Mouse (Mus musculus): ENCODE data around the gene Hoxa6. TPM values are rescaled to one million over a fixed set of nuclear protein-coding genes. Genes with fewer than 3 reads are reported as not detected.

Gene Hoxa6
- polyA plus RNA-seq, 1 experiment from 2014 or later = not detected

GRCm38 (mm10) chr6:52216691-52217458, 8.4 kb upstream of the Hoxa6 start:
- Histone ChIP-seq H3K9ac (0 out of 2 replicates have a peak overlapping the region, but pooled peaks have one; percentile 33), H3K4me2 (replicated peaks) (peak overlapping the region; percentile 43), H3K4me3 (peak overlapping the region; percentile 29), H3K9me3 (no peaks in the 10 kb centered on the region), H3K4me1 (peaks cover 5% of the 10 kb centered on the region), H3K27me3 (peaks cover 95% of the 10 kb centered on the region), H3K36me3 (no peaks in the 10 kb centered on the region), H3K27ac (no peak overlapping the region)
- 2% methylated on average over 60 of the region's 60 CpGs for WGBS
- no peak for ATAC-seq (ENCODE audit: insufficient number of reproducible peaks, insufficient read depth, low FRiP score, low TSS enrichment)

- Histone ChIP-seq H3K9ac (no peak overlapping the region), H3K4me2 (replicated peaks) (no peak overlapping the region), H3K27me3 (peaks cover 95% of the 10 kb centered on the region), H3K4me3 (0 out of 2 replicates have a peak overlapping the region, but pooled peaks have one; percentile 4), H3K36me3 (no peaks in the 10 kb centered on the region), H3K9me3 (no peaks in the 10 kb centered on the region), H3K4me1 (peaks cover 5% of the 10 kb centered on the region), H3K27ac (no peak overlapping the region)
- no peak for ATAC-seq (ENCODE audit: insufficient number of reproducible peaks, insufficient read depth, low FRiP score, low TSS enrichment)
- WGBS = 1% methylated on average over 30 of the region's 30 CpGs
These were observed 7.4 kb upstream of the Hoxa6 start for GRCm38 (mm10) chr6:52215771-52216535.

DNA sequence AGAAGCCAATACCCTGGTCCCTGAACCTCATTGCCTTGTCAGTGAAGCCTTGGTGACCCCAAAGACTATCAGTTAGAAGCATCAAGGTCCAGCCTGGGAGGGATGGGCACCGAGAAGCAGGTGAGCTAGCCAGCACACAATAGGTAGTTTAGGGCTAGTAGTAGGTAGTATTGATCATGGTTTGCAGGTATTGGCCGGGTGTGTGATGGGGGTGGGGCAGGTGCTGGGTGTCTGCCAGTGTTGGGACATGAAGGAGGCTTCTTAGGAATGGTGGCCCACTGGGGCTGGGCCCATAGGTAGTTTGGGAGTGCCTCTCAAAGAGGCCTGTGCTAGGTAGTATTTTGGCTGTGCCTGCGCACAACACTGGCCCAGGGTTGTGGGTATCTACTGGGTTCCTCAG, 6.5 kb upstream of the Hoxa6 start:
- 7% methylated on average over 3 of the region's 3 CpGs for WGBS
- no peak overlapping the region for H3K9ac ChIP-seq
- no peak for ATAC-seq (ENCODE audit: insufficient number of reproducible peaks, insufficient read depth, low FRiP score, low TSS enrichment)
- H3K9me3 ChIP-seq = no peaks in the 10 kb centered on the region
- H3K27me3 ChIP-seq = peaks cover 95% of the 10 kb centered on the region
- H3K36me3 ChIP-seq = no peaks in the 10 kb centered on the region
- H3K4me3 ChIP-seq = no peak overlapping the region
- H3K27ac ChIP-seq = no peak overlapping the region
- H3K4me1 ChIP-seq = peaks cover 5% of the 10 kb centered on the region
- no peak overlapping the region for H3K4me2 ChIP-seq (replicated peaks)

DNA sequence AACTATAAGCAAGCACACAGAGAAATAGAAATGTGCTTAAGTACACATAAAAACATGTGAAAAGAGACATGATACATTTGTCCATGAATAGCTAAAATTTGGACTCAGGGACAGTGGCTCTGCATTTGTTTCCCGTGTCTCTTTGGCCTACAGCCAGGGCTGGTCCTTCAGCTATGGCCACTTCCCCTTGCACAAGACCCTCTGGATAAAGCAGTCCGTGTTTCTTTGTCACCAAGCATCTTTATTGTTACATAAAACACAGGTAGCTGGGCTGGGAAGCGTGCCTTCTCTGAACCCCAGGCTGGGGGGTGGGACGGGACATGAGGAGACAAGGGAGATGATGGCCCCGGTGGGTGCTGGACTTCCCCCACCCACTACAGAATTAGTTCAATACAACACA, 5.7 kb upstream of the Hoxa6 start:
- no peaks in the 10 kb centered on the region for H3K36me3 ChIP-seq
- no peak for ATAC-seq (ENCODE audit: insufficient number of reproducible peaks, insufficient read depth, low FRiP score, low TSS enrichment)
- H3K9me3 ChIP-seq = no peaks in the 10 kb centered on the region
- H3K9ac ChIP-seq = no peak overlapping the region
- H3K4me2 ChIP-seq (replicated peaks) = no peak overlapping the region
- no peak overlapping the region for H3K4me3 ChIP-seq
- no peak overlapping the region for H3K27ac ChIP-seq
- 6% methylated on average over 5 of the region's 5 CpGs for WGBS
- H3K4me1 ChIP-seq = peaks cover 5% of the 10 kb centered on the region
- peaks cover 95% of the 10 kb centered on the region for H3K27me3 ChIP-seq

- 3% methylated on average over 38 of the region's 38 CpGs for WGBS
- H3K9ac ChIP-seq = no peak within 1 kb of the TSS
- no peak within 1 kb of the TSS for H3K4me3 ChIP-seq
- no peak within 1 kb of the TSS for H3K4me2 ChIP-seq (replicated peaks)
- peaks cover 5% of the 10 kb centered on the region for H3K4me1 ChIP-seq
- H3K27ac ChIP-seq = no peak within 1 kb of the TSS
- H3K27me3 ChIP-seq = peaks cover 95% of the 10 kb centered on the region
- H3K36me3 ChIP-seq = no peaks in the 10 kb centered on the region
- no peak for ATAC-seq (ENCODE audit: insufficient number of reproducible peaks, insufficient read depth, low FRiP score, low TSS enrichment)
- H3K9me3 ChIP-seq = no peaks in the 10 kb centered on the region
These were observed 4.8 kb upstream of the Hoxa6 start, which contains the start of the genes Hoxa3 and Gm28308 for GRCm38 (mm10) chr6:52213119-52213986. TSS of gene Hoxa3 (minus strand) at chr6:52213336. TSS of gene Gm28308 (minus strand) at chr6:52213339.

DNA sequence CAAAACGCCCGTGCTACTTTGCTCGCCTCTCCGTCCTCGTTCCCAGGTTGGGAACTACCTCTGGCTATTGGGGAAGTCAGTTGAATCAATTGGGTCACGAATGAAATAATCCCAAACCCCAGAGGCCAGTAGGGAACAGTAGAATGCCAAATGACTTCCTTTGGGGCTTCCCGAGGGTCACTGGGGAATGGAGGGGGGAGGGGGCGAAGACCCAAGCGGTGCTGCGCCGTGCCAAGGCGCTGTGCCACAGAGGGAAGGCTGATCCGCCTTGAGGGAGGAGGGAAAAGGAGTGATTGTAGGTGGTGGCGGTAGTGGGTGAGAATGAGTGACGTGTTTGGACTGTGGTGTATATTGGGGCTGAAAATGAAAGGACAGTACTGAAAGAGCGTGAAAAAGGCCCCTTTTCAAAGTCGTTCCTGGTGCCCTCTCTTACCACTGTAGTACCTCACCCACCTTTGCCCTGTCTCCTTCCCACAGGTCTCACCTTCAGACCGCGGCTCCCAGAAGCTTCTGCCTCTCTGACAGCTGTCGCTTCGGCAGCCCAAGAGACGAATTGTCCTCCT, 4.1 kb upstream of the Hoxa6 start:
- Histone ChIP-seq H3K36me3 (no peaks in the 10 kb centered on the region), H3K9ac (no peak overlapping the region), H3K9me3 (no peaks in the 10 kb centered on the region), H3K27ac (no peak overlapping the region), H3K4me1 (peaks cover 5% of the 10 kb centered on the region), H3K4me3 (no peak overlapping the region), H3K4me2 (replicated peaks) (no peak overlapping the region), H3K27me3 (peaks cover 95% of the 10 kb centered on the region)
- WGBS = 1% methylated on average over 22 of the region's 22 CpGs
- ATAC-seq (ENCODE audit: insufficient number of reproducible peaks, insufficient read depth, low FRiP score, low TSS enrichment) = no peak

DNA sequence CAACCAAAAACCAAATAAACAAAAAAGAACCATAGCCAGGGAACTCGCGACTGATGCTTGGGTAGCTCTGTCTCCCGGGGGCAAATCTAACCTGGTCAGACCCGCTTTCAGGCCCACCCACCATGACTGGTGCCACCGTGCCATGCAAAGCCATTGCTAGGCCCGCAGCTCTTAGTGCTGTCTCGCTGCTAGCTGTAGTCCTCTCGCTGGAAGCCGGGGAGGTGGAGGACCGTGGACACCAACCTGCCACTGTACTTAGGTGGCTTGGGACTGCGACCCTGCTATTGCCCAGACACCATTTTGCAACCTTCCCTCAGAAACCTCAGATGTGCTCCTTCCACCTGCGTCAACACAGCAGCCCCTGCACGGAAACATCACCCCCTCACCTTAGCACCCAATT, 3.4 kb upstream of the Hoxa6 start:
- Histone ChIP-seq H3K4me2 (replicated peaks) (no peak overlapping the region), H3K36me3 (no peaks in the 10 kb centered on the region), H3K9me3 (no peaks in the 10 kb centered on the region), H3K9ac (no peak overlapping the region), H3K4me1 (peaks cover 3% of the 10 kb centered on the region), H3K27me3 (peaks cover 95% of the 10 kb centered on the region), H3K27ac (no peak overlapping the region), H3K4me3 (no peak overlapping the region)
- ATAC-seq (ENCODE audit: insufficient number of reproducible peaks, insufficient read depth, low FRiP score, low TSS enrichment) = no peak
- 3% methylated on average over 13 of the region's 13 CpGs for WGBS

DNA sequence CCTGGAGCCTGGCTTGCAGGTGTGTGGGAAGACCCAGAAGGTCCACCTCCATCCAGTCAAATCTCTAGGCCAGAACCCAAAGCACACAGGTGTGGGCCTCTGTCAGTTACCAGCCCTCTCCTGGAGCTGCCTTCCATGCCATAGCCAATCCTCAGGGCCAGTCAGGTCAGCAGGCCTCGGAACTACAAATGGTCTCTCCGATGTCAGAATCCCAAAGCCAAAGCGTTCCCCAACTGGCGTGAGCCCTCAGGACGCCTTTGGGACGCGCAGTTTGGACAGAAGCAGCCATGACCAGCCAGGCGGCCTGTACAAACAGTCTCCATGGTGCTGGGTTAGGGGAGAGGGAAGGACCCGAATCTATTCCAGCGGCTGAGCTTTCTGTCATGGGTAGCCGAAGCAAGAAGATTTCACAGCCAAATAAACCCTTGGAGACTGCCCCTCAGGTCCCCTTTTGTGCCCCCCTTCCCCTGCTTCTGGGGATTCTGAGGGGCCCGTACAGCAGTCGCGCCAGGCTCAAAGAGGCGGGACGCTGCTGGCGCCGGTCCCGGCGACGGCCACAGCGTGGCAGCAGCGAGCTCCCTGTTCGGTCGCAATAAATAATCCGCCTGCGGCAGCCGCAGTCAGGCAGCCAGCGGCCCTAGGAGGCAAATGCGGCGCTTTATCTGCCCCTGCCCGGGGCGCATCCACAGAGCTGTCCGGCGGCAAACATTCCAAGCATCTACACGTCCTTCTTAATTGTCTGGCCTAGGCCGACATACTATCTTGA, 2.8 kb upstream of the Hoxa6 start:
- WGBS = under 1% methylated on average over 37 of the region's 37 CpGs
- Histone ChIP-seq H3K27me3 (peaks cover 95% of the 10 kb centered on the region), H3K9ac (no peak overlapping the region), H3K27ac (no peak overlapping the region), H3K4me2 (replicated peaks) (no peak overlapping the region), H3K9me3 (no peaks in the 10 kb centered on the region), H3K4me3 (no peak overlapping the region), H3K36me3 (no peaks in the 10 kb centered on the region), H3K4me1 (no peaks in the 10 kb centered on the region)
- ATAC-seq (ENCODE audit: insufficient number of reproducible peaks, insufficient read depth, low FRiP score, low TSS enrichment) = no peak

GRCm38 (mm10) chr6:52209685-52210046, 1.1 kb upstream of the Hoxa6 start:
- peaks cover 95% of the 10 kb centered on the region for H3K27me3 ChIP-seq
- no peak overlapping the region for H3K27ac ChIP-seq
- H3K9ac ChIP-seq = no peak overlapping the region
- no peak for ATAC-seq (ENCODE audit: insufficient number of reproducible peaks, insufficient read depth, low FRiP score, low TSS enrichment)
- no peaks in the 10 kb centered on the region for H3K36me3 ChIP-seq
- H3K4me2 ChIP-seq (replicated peaks) = no peak overlapping the region
- WGBS = 5% methylated on average over 12 of the region's 12 CpGs
- no peak overlapping the region for H3K4me3 ChIP-seq
- no peaks in the 10 kb centered on the region for H3K4me1 ChIP-seq
- no peaks in the 10 kb centered on the region for H3K9me3 ChIP-seq

DNA sequence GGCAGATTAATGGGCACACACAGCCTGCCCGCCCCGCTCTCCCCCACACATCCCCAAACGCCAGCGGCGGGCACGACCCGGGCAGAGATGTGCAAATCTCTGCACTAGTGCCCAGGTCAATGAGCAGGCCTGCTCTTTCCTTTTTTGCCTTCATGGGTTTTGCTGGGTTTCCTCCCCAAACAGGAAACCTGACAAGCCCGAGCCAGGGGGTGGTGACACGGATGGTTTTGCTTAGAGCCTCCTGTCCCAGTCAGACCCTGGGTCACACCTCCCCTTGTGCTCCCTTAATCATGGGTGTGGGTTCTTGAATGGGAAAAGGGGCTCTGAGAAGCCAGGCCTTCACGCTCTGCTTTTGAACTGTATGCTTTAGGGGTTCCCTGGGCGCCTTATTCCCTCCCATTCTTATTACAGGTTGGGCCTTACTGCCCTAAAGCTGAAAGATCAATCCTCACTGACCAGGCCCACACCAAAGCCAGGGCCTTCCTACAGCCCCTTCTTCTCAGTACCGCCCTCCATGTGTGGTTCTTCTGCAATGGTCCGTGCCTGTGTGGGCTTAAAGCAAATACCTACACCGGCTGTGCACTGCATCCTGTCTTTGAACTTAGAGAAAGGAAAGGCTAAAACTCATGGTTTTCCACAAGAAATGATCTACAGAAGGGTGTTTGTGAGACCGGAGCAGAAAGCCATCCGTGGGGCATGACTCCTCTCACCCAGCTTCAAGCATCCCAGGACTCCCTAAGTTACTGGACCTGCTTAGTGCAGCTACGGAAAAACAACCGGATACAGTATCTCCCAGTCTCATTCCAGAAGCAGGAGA, 554 bp upstream of the Hoxa6 start:
- H3K27ac ChIP-seq = no peak overlapping the region
- no peak for ATAC-seq (ENCODE audit: insufficient number of reproducible peaks, insufficient read depth, low FRiP score, low TSS enrichment)
- WGBS = 3% methylated on average over 18 of the region's 18 CpGs
- H3K4me3 ChIP-seq = no peak overlapping the region
- H3K9ac ChIP-seq = no peak overlapping the region
- 0 out of 2 replicates have a peak, but pooled peaks cover 4% of the 10 kb centered on the region for H3K4me1 ChIP-seq
- no peaks in the 10 kb centered on the region for H3K36me3 ChIP-seq
- H3K27me3 ChIP-seq = peaks cover 95% of the 10 kb centered on the region
- no peaks in the 10 kb centered on the region for H3K9me3 ChIP-seq
- H3K4me2 ChIP-seq (replicated peaks) = no peak overlapping the region
